28 mouse cellular contexts compared by ENCODE assay signal in genomic region chr3:152172322-152172935, GRCm38 (mm10). TPM values are rescaled to one million over a fixed set of nuclear protein-coding genes. Genes with fewer than 3 reads are reported as not detected.
DNase-seq lines count a peak whose midpoint lies in the region; ATAC-seq lines count a peak whose summit lies in the region.
"Had no signal": no experiment of that assay in that cellular context is flagged by ENCODE, and none has a peak within 500 bp of the region (broad histone marks: within the 10 kb centered on the region; RNA-seq: fewer than 3 reads in every experiment).

No protein-coding gene starts in this region.

- no peaks in the 10 kb centered on the region for H3K9me3 ChIP-seq in heart, embryonic 11.5 days (replicated peaks; ENCODE audit: control insufficient read depth, low read length)
- H3K9me3 ChIP-seq in lung, embryonic 15.5 days: no peaks in the 10 kb centered on the region
- H3K9me3 ChIP-seq: G1E; heart, embryonic 12.5 days; limb, embryonic 15.5 days; liver, embryonic 15.5 days; midbrain, embryonic 15.5 days; neural tube, embryonic 15.5 days had no signal

- WGBS in heart, embryonic 11.5 days (ENCODE audit: insufficient replicate concordance): 68% methylated on average over 7 of the region's 7 CpGs
- WGBS in lung, embryonic 15.5 days: 21% methylated on average over 7 of the region's 7 CpGs

- H3K27me3 ChIP-seq in heart, embryonic 11.5 days (ENCODE audit: control insufficient read depth, insufficient read depth, low read length): no peaks in the 10 kb centered on the region
- no peaks in the 10 kb centered on the region for H3K27me3 ChIP-seq in lung, embryonic 15.5 days
- H3K27me3 ChIP-seq: heart, embryonic 12.5 days; hindbrain, embryonic 13.5 days; midbrain, embryonic 15.5 days; neural tube, embryonic 15.5 days had no signal

- no peak overlapping the region for H3K9ac ChIP-seq in heart, embryonic 11.5 days (ENCODE audit: low read depth, low read length)
- H3K9ac ChIP-seq in lung, embryonic 15.5 days: no peak overlapping the region
- H3K9ac ChIP-seq: heart, embryonic 12.5 days; hindbrain, embryonic 13.5 days; limb, embryonic 15.5 days; liver, embryonic 15.5 days; midbrain, embryonic 15.5 days; neural tube, embryonic 15.5 days had no signal

- H3K4me1 ChIP-seq in heart, embryonic 11.5 days (ENCODE audit: control insufficient read depth, insufficient read depth, low read length): peaks cover 6% of the 10 kb centered on the region
- peaks cover 30% of the 10 kb centered on the region for H3K4me1 ChIP-seq in lung, embryonic 15.5 days
- H3K4me1 ChIP-seq: limb, embryonic 15.5 days; midbrain, embryonic 15.5 days had no signal

- H3K27ac ChIP-seq in heart, embryonic 11.5 days (ENCODE audit: low read depth, low read length): no peak overlapping the region
- H3K27ac ChIP-seq in lung, embryonic 15.5 days: peak overlapping the region; percentile 14
- H3K27ac ChIP-seq: hindbrain, embryonic 13.5 days; left cerebral cortex, adult 2 months; limb, embryonic 15.5 days; liver, embryonic 15.5 days; midbrain, embryonic 10.5 days; midbrain, embryonic 15.5 days; neural tube, embryonic 15.5 days had no signal

- peak; percentile 82 for DNase-seq in heart, adult 11 months
- DNase-seq in lung, postnatal 25 days (ENCODE audit: low spot score): no peak
- peak; percentile 55 for DNase-seq in lung, postnatal 14 days
- DNase-seq in layer of hippocampus, postnatal 25 days (ENCODE audit: extremely low spot score in 1 of 2, low spot score in 1 of 2): no peak
- no peak for DNase-seq in thymus, postnatal 0 days (ENCODE audit: low spot score)
- DNase-seq: adrenal gland, postnatal 10 days; cerebellum, adult 8-10 months; cerebellum, postnatal 25 days; gastrocnemius, postnatal 25 days; heart, adult 18-20 months; heart, postnatal 4 days; kidney, adult 9 months; kidney, postnatal 14 days; right cerebral cortex, postnatal 25 days; spleen, adult 18-20 months had no signal

- H3K4me2 ChIP-seq in heart, embryonic 11.5 days: no peak overlapping the region
- H3K4me2 ChIP-seq in lung, embryonic 15.5 days: no peak overlapping the region
- H3K4me2 ChIP-seq: heart, embryonic 12.5 days; hindbrain, embryonic 13.5 days; limb, embryonic 15.5 days; liver, embryonic 15.5 days; midbrain, embryonic 15.5 days; neural tube, embryonic 15.5 days had no signal

- no peaks in the 10 kb centered on the region for H3K36me3 ChIP-seq in heart, embryonic 11.5 days (ENCODE audit: control insufficient read depth, insufficient read depth, low read length)
- no peaks in the 10 kb centered on the region for H3K36me3 ChIP-seq in lung, embryonic 15.5 days
- H3K36me3 ChIP-seq: G1E; heart, embryonic 12.5 days; hindbrain, embryonic 13.5 days; limb, embryonic 15.5 days; liver, embryonic 15.5 days; midbrain, embryonic 10.5 days; midbrain, embryonic 15.5 days; neural tube, embryonic 15.5 days had no signal

- no peak overlapping the region for H3K4me3 ChIP-seq in heart, embryonic 11.5 days (ENCODE audit: low read depth, low read length)
- no peak overlapping the region for H3K4me3 ChIP-seq in lung, embryonic 15.5 days
- H3K4me3 ChIP-seq: heart, embryonic 12.5 days; hindbrain, embryonic 13.5 days; left cerebral cortex, adult 2 months; limb, embryonic 15.5 days; liver, embryonic 15.5 days; midbrain, embryonic 10.5 days; midbrain, embryonic 15.5 days; neural tube, embryonic 15.5 days had no signal

- no peak for ATAC-seq in heart, embryonic 11.5 days (replicated peaks; ENCODE audit: insufficient number of reproducible peaks, low FRiP score, low TSS enrichment)
- ATAC-seq in lung, embryonic 15.5 days (ENCODE audit: borderline replicate concordance, extremely low read depth, low FRiP score, low TSS enrichment): peak; percentile 78
- ATAC-seq: forebrain, embryonic 14.5 days; midbrain, embryonic 15.5 days had no signal

RNA-seq across cellular contexts. Expression of gene Gipc2, which starts 6.4 kb away (rescaled TPM):
- 3.8 and 4.4 TPM in 2 replicates for polyA plus RNA-seq in heart, embryonic 11.5 days (2014; fragmentation: Nextera tagmentation; extraction: Ambion mirVana)
- polyA plus RNA-seq in lung, embryonic 15.5 days (2015; fragmentation: Nextera tagmentation; extraction: Ambion mirVana): 10.0 and 11.2 TPM in 2 replicates
- total RNA-seq in layer of hippocampus, postnatal 25 days (2021): 1 to 10 TPM; 1.0 to 1.9 TPM
- 1.1 and 1.4 TPM in 2 replicates for polyA plus RNA-seq in thymus, postnatal 0 days (2015; fragmentation: Nextera tagmentation; extraction: Ambion mirVana)
- total RNA-seq: megakaryocyte progenitor cell, adult 5-6 weeks had no signal
- polyA plus RNA-seq: G1E had no signal

RNA-seq across cellular contexts. Expression of gene Dnajb4, which starts 37.7 kb away (rescaled TPM):
- 46.2 and 49.0 TPM in 2 replicates for polyA plus RNA-seq in heart, embryonic 11.5 days (2014; fragmentation: Nextera tagmentation; extraction: Ambion mirVana)
- 38.2 and 41.4 TPM in 2 replicates for polyA plus RNA-seq in lung, embryonic 15.5 days (2015; fragmentation: Nextera tagmentation; extraction: Ambion mirVana)
- total RNA-seq in layer of hippocampus, postnatal 25 days (2021): 10 to 100 TPM; 59.0 to 59.1 TPM
- 35.3 and 37.0 TPM in 2 replicates for polyA plus RNA-seq in thymus, postnatal 0 days (2015; fragmentation: Nextera tagmentation; extraction: Ambion mirVana)

RNA-seq across cellular contexts. Expression of gene Fubp1, which starts 37.8 kb away (rescaled TPM):
- 158 TPM in 2 replicates for polyA plus RNA-seq in heart, embryonic 11.5 days (2014; fragmentation: Nextera tagmentation; extraction: Ambion mirVana)
- polyA plus RNA-seq in lung, embryonic 15.5 days (2015; fragmentation: Nextera tagmentation; extraction: Ambion mirVana): 261 and 272 TPM in 2 replicates
- 100 to 1,000 TPM; 100 to 138 TPM for total RNA-seq in layer of hippocampus, postnatal 25 days (2021)
- 234 and 249 TPM in 2 replicates for polyA plus RNA-seq in thymus, postnatal 0 days (2015; fragmentation: Nextera tagmentation; extraction: Ambion mirVana)

Comparison
In these comparisons a context has a peak if more than half of its experiments do, and no peak if none do; other contexts are left out.
1. DNase-seq: peak in heart, adult 11 months (single experiment) and lung, postnatal 14 days (single experiment); none in lung, postnatal 25 days (single experiment), layer of hippocampus, postnatal 25 days (0 of 2) and thymus, postnatal 0 days (single experiment).